Mouse (Mus musculus): ENCODE measurements around the gene Phip.

The Phip gene

DNA sequence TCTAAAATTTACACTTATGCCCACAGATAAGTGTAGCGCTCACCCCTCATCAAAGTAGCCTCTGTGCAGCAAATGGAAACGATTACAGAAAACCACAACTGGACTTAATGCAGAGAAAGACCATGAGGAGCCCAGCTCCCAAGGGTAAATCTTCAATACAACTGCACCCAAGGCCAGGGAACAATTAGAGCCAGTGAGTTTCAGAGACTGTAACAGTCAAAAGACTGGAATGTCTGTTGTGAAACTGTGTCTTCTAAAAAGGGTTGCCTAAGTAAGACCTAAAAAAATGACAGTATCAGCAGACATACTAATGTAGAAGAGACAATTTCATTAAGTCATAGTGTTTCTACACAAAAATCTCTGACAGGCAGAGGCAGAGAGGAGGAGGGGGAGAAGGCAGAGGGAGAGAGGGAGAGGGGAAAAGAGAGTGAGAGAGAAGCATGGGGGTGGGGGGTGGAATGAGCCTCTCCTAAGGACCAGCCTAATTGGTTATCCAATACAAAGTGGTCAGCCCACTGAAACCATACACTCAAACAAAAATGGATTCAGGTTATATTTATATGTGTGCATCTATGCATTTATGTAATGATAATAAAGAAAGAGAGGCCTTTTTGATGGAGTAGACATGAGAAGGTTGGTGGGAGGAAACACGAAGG is 113.4 kb downstream of the Phip start:
- WGBS: 67% methylated on average over 3 of the region's 3 CpGs

DNA sequence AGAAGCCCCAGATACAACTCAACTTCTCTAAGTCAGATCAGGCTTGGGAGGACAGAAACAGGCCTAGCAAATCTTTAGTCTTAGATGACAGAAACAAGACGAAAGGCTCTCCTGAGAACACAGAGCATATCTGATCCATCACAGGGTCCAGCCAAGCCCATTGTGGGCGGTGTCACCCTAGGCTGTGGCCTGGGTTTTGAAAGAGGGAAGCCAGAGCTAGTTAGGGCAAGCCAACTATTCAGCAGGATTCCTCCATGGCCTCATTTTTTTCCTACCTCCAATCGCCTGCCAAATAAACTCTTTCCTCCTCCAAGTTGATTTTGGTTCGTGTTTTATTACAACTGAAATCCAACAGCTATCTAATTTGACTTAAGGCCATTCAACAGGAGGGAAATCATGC is 114.0 kb downstream of the Phip start:
- WGBS: 60% methylated on average over 4 of the region's 4 CpGs

DNA sequence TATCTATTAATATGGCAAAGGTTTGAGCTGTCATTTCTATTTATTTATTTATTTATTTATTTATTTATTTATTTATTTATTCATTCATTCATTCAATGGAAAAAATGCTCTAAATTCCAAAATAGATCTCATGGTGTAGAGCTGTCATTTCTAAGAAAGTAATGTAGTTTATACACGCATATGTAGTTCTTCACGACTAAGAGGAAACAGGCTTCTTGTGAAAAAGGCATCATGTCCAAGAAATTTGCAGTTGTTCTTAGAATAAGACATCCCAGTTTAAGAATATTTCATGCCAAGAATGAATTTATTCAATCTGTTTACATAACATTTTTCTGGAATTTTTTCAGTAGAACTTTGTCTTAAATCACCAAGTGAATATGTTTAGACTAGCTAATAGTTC is 114.5 kb downstream of the Phip start:
- WGBS: 56% methylated on average over 2 of the region's 2 CpGs

DNA sequence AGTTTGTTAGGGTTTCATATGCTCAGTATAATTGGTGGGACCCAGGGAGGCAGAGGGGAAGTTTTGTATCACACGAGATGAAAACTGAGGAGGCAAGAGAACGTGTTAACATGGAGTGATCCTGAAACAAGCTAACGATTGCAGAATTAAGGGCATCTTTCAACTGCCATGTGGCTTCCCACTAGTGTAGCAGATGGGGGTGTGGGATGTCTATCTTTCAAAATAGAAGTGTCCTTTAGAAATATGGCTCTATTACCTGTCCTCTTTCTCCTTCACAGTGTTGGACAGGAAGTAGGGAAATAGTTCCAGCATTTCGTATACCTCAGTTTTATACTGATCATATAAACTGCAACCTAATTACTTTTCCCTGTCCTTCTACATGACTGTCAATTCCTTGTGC is 119.1 kb downstream of the Phip start:
- WGBS: 57% methylated on average over 4 of the region's 4 CpGs

DNA sequence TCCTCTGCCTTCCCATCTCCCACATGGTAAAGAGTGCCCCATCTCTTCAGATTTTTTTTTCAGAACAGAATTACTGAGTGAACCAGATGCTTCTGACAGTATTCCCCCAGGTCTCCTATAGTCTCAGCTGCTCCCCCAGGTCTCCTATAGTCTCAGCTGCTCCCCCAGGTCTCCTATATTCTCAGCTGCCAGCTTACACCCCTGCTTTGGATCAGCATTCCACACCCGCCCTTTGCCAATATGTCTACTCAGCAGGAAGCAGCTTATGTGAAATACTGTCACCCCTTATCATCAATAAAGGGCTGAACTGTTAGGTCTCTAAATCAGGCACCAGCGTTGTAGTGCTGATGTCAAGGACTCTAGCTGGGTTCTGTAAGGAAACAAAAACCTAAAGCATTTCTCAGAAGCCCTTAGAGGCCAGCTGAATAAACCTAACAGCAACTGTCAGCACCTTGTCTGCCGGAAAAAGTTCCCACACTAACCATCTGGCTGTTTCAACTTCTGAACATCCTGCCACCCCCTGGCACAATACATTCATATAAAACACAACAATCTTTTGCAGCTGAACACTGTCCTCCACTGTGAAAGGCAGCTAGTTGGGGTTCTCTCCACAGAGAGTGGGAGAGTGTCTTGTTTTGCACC is 120.2 kb downstream of the Phip start:
- WGBS: 25% methylated on average over 3 of the region's 3 CpGs

DNA sequence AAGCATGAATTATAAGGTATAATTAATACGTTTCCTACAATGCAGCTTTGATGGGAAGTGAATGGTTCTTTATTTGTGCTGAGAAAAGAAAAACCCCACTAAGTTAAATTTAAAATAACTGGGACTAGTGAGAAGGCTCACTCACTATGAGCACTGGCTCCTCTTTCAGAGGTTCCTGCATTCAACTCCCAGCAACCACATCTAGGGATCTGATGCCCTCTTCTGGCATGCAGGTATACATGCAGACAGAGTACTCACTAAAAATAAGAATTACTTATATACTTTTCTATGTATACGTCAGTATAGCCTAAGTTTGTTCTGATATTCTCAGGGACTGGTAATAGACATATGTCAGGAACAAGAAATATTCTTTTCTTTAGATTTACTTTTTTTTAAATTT is 121.3 kb downstream of the Phip start:
- 38% methylated on average over 2 of the region's 2 CpGs for WGBS

DNA sequence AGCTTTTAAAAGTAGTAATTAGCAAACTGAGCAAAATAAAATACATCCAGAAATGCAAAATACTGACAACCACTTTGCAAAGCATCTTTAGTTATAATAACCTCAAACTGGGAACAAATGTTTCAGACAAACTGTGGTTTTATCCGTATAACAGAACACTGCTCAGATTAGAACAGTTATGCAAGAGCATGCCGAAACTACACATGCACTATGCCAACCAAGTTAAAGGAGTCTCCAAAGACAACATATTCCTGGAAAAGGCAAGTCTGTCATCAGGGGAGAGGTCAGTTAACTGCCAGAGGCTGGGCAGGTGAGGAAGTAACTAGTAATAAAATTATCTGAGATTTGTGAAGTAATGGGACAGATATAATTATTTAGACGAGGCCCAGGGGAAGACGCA is 132.6 kb downstream of the Phip start:
- WGBS: 54% methylated on average over 4 of the region's 4 CpGs

DNA sequence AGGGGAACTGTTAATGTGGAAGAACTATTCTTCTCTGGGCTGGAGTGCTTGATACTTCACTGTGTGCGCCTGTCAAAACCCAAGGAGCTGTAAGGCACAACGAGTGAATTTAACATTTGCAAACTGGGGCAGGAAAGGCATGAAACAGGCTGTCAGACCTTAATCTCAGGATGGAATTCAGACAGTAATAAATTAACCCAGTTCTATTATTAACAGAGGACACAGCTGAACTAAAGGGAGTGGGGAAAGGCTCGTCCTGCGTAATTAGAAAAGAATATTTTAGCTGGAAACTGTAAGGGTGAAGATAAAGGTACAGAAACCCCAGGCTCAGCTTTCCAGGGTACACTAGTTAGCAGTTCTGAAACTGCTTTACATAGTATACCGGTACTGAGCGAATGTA is 139.4 kb downstream of the Phip start:
- WGBS: 60% methylated on average over 6 of the region's 6 CpGs

DNA sequence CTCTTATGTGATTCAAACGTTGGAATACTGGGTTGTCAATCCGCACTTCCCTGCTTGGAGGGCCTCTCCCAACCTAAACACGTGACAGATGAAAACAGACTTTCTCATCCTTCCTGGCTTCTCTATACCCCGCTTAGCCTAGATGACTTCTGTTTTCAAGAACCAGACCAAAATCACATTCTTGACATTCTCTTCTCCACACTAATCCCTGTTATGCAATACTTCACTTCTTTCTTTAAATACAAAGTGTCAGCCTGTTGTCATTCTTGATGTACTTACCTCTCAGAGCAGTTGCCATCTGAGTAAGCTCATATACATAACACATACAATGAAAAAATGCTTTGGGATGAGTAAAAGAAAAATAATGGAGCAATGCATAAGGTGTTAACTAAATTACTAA is 143.4 kb downstream of the Phip start:
- 42% methylated on average over 4 of the region's 4 CpGs for WGBS

DNA sequence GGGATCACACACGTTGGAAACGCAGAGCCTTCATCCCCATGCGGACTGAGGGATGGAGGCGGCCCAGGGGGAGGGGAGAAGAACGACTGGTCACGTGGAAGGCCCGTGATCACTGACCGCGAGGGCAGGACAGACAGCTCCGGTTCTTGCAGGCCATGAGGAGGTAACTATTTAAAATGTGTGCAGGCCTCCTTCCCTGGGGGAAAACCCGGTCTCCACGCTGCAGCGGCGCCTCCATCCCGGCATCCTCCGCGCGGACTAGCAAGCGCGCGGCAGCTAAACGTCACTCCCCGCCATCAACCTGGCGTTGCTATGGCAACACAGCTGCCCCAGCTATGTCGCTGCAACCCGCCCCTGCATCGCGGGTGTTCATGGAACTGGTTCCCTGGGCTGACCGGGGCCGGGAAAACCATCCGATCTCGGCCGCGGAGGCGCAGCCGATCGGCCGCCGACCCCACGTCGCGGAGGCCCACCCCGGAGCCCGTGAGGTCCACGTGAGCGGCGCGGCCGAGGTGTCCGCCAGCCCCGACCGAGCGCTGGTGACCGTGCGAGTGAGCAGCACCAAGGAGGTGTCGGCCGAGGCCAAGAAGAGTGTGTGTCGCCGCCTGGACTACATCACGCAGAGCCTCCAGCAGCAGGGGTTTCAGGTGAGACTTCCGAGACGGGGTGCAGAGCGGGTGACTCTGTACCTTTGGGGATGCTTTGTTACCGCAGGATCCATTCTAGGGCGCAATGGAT is 145.5 kb downstream of the Phip start:
- WGBS: under 1% methylated on average over 65 of the region's 65 CpGs

DNA sequence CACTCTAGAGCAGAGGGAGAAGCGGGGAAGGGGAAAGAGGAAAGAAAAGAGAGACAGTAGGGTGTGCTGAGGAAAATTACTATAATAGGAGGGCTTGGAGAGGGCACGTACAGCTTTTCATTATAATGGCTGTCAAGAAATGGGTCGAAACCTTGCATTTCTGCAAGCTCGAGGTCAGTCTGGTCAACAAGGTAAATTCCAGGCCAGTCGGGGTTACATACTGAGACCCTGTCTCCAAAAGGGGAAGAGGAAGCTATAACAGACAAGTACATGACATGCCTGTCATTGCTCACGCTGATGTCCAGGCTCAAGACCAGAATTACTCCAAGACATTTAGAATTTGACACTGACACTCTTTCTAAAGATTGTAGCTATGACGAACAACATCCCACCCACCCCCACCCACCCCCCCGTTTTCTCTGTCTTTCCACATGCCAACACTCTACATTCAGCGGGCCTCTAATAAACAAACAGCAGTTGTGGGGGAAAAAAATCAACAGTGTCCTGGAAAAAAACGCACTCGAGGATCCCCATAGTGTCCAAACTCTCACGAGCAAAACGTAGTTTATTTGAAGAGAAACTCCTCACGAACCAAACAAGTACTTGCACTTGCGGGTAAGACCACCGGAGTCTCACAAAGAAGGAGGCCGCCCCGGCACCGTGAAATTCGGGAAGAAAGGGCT is 146.2 kb downstream of the Phip start, which contains the start of gene Irak1bp1:
Gene Irak1bp1 (plus strand): TSS at position 534 of the 683 bp plus-strand sequence.
- WGBS: 10% methylated on average over 20 of the region's 20 CpGs

DNA sequence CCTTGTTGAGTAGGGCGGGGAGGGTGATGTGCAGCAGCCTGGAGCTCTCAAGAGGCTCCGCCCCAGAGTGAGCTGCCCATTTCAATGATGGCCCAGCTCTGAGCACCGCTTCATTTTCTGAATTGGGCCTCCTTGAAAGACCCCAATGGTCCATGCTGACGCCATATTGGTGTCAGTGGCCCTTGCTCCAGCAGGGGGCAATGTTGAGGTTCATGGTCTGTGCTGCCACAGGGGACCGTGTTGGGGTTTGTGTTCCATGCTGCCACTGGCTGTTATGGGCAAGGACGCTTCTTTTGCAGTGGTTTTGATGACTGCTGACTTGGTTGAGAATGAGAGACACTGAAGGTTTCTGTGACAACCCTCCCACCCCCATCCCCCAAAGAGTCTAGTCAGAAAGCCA is 148.9 kb downstream of the Phip start:
- WGBS: 95% methylated on average over 6 of the region's 6 CpGs
